Mouse (Mus musculus): ENCODE data around the gene Tubgcp6. TPM values are rescaled to one million over a fixed set of nuclear protein-coding genes. Genes with fewer than 3 reads are reported as not detected.

The Tubgcp6 gene
- polyA plus RNA-seq, 1 experiment from 2014 or later: 17.5 TPM

DNA sequence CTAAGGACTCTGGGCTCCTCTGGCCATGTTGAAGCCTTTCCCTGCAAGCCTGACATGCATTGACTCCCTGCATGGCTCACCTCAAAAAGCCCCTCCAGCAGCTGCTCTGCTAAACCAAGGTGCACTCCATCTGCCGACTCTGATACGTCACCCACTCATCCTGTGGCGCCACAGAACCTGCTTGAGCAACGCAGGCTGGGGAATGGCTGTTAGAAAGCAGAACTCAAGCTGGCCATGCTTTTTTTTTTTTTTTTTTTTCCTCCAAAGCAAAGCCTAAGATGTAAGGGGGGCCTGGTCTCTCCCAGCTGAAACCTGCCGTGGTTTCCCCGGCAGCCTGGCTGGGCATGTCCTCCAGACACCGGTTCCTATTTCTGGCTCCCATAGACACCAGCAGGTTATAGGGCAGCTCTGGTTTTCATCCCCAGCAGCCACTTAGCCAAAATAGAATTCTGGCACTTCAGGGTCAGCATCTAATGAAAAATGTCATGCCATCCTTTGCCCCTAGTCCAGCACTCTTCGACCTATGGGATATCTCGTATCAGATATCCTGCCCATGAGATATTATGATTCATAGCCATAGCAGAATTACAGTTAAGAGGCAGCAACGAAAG is 48.8 kb downstream of the Tubgcp6 start:
- H3K9me3 ChIP-seq: no peaks in the 10 kb centered on the region
- no peaks in the 10 kb centered on the region for H3K36me3 ChIP-seq
- H3K9ac ChIP-seq: peak overlapping the region; percentile 92
- 57% methylated on average over 10 of the region's 10 CpGs for WGBS
- no peak overlapping the region for H3K4me3 ChIP-seq
- H3K27ac ChIP-seq: no peak overlapping the region
- H3K27me3 ChIP-seq: peaks cover 21% of the 10 kb centered on the region
- H3K4me2 ChIP-seq (replicated peaks): peak overlapping the region; percentile 95; the same call in 1 of the 2 replicates
- peaks cover 39% of the 10 kb centered on the region for H3K4me1 ChIP-seq
- ATAC-seq (ENCODE audit: low FRiP score, low read depth): no peak

DNA sequence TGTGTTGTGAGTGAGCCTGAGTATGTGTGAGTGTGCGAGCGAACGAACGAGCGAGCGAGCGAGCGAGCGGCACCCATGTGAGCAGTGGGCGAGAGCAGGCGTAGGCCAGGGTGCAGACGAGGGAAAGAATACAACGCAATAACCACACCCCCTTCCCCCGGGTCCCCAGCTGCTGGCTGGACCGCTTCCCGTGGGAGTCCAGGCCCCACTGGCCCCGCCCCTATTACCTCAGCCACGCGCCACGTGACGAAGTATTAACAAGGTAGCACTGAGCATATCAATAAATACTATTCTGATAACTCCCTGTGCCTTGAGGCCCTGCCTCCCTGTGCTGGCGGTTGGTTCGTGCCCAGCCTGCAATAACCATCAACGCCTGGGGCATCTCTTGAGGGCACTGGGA is 52.3 kb downstream of the Tubgcp6 start:
- Histone ChIP-seq H3K4me2 (replicated peaks) (no peak overlapping the region), H3K4me1 (peaks cover 15% of the 10 kb centered on the region), H3K9ac (0 out of 2 replicates have a peak overlapping the region, but pooled peaks have one; percentile 20), H3K9me3 (no peaks in the 10 kb centered on the region), H3K27ac (no peak overlapping the region), H3K4me3 (no peak overlapping the region), H3K27me3 (peaks cover 56% of the 10 kb centered on the region), H3K36me3 (no peaks in the 10 kb centered on the region)
- WGBS: 73% methylated on average over 24 of the region's 24 CpGs
- ATAC-seq (ENCODE audit: low FRiP score, low read depth): no peak

DNA sequence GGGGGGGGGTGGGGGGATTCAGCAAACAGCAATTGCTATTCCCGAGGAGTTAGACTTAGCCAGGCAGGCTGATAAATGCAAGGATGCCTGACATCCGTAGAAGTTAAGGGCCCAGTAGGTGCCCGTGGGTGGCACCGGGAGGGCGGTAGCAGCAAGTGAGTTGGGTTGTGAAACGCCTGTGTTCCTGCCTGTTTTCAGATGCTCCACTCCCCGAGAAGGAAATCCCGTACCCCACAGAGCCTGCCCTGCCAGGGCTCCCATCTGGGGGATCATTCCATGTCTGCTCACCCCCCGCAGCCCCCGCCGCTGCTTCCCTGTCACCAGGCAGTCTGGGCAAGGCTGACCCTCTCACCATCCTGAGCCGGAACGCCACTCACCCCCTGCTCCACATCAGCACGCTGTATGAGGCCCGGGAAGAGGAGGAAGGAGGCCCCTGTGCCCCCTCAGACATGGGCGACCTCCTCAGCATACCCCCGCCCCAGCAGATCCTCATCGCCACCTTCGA is 53.5 kb downstream of the Tubgcp6 start:
- no peak overlapping the region for H3K4me3 ChIP-seq
- H3K27me3 ChIP-seq: peaks cover 66% of the 10 kb centered on the region
- H3K4me1 ChIP-seq: peaks cover 5% of the 10 kb centered on the region
- ATAC-seq (ENCODE audit: low FRiP score, low read depth): no peak
- WGBS: 78% methylated on average over 19 of the region's 19 CpGs
- H3K9me3 ChIP-seq: no peaks in the 10 kb centered on the region
- no peak overlapping the region for H3K27ac ChIP-seq
- no peak overlapping the region for H3K4me2 ChIP-seq (replicated peaks)
- H3K9ac ChIP-seq: no peak overlapping the region
- no peaks in the 10 kb centered on the region for H3K36me3 ChIP-seq

DNA sequence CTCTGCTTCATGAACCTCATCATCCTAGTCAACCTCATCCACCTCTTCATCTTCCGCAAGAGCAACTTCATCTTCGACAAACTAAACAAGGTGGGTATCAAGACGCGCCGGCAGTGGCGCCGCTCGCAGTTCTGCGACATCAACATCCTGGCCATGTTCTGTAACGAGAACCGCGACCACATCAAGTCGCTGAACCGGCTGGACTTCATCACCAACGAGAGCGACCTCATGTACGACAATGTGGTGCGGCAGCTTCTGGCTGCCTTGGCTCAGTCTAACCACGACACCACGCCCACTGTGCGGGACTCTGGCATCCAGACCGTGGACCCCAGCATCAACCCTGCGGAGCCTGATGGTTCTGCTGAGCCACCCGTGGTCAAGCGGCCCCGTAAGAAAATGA is 54.7 kb downstream of the Tubgcp6 start:
- H3K27me3 ChIP-seq: peaks cover 78% of the 10 kb centered on the region
- no peaks in the 10 kb centered on the region for H3K4me1 ChIP-seq
- no peaks in the 10 kb centered on the region for H3K36me3 ChIP-seq
- no peak overlapping the region for H3K27ac ChIP-seq
- no peaks in the 10 kb centered on the region for H3K9me3 ChIP-seq
- WGBS: 33% methylated on average over 26 of the region's 26 CpGs
- no peak for ATAC-seq (ENCODE audit: low FRiP score, low read depth)
- H3K4me2 ChIP-seq (replicated peaks): peak overlapping the region; percentile 45
- H3K4me3 ChIP-seq: 0 out of 2 replicates have a peak overlapping the region, but pooled peaks have one; percentile 22
- no peak overlapping the region for H3K9ac ChIP-seq

DNA sequence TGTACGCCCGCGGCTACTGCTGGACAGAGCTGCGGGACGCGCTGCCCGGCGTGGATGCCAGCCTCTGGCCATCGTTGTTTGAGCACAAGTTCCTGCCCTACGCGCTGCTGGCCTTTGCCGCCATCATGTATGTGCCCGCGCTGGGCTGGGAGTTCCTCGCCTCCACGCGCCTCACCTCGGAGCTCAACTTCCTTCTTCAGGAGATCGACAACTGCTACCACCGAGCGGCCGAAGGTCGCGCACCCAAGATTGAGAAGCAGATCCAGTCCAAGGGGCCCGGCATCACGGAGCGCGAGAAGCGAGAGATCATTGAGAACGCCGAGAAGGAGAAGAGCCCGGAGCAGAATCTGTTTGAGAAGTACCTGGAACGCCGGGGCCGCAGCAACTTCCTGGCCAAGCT is 55.3 kb downstream of the Tubgcp6 start:
- no peak for ATAC-seq (ENCODE audit: low FRiP score, low read depth)
- WGBS: 30% methylated on average over 35 of the region's 35 CpGs
- Histone ChIP-seq H3K27me3 (peaks cover 84% of the 10 kb centered on the region), H3K4me2 (replicated peaks) (peak overlapping the region; percentile 45), H3K9me3 (no peaks in the 10 kb centered on the region), H3K4me1 (no peaks in the 10 kb centered on the region), H3K9ac (no peak overlapping the region), H3K36me3 (no peaks in the 10 kb centered on the region), H3K4me3 (peak overlapping the region; percentile 22), H3K27ac (no peak overlapping the region)

DNA sequence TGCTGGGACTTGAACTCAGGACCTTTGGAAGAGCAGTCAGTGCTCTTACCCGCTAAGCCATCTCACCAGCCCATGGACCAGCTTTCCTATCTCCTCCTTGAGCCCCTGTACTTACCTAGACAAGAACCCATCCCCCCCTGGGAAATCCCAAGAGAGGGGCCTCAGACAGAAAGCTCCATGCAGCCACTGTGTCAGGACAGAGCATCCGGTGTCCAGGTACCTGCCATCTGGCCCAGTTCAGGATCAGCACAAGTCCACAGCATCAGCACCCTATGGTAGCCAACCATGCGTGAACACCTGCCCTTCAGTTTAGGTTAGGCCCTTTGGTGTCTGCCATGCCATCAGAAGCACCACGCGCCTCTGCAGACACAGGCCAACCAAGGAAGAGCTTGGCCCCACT is 58.0 kb downstream of the Tubgcp6 start:
- WGBS: 92% methylated on average over 5 of the region's 5 CpGs
- no peaks in the 10 kb centered on the region for H3K9me3 ChIP-seq
- no peak overlapping the region for H3K4me2 ChIP-seq (replicated peaks)
- no peak for ATAC-seq (ENCODE audit: low FRiP score, low read depth)
- H3K4me1 ChIP-seq: peaks cover 5% of the 10 kb centered on the region; the same call in 1 of the 2 replicates
- H3K27me3 ChIP-seq: peaks cover 97% of the 10 kb centered on the region
- no peak overlapping the region for H3K27ac ChIP-seq
- no peak overlapping the region for H3K9ac ChIP-seq
- H3K4me3 ChIP-seq: no peak overlapping the region
- no peaks in the 10 kb centered on the region for H3K36me3 ChIP-seq

DNA sequence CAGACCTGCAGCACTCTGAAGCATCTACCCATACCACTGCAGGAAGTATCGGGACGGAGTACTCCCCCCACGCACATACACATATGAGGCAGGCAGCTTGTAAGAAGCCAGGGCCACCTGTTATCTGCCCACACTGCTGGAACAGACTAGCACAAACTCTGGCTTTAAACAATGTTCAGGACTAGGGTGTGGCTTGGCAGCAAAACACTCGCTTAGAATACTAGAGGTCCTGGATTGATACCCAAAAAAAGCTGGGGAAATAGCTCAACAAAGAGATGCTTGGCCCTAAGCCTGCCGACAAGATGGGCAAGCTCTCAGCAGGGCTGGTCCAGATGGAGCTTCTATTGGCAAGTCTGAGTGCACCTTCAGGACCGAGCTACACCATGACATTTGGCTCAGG is 59.4 kb downstream of the Tubgcp6 start:
- Histone ChIP-seq H3K4me3 (no peak overlapping the region), H3K4me1 (peaks cover 10% of the 10 kb centered on the region), H3K36me3 (no peaks in the 10 kb centered on the region), H3K4me2 (replicated peaks) (no peak overlapping the region), H3K9me3 (no peaks in the 10 kb centered on the region), H3K27me3 (peaks cover 92% of the 10 kb centered on the region), H3K9ac (no peak overlapping the region), H3K27ac (no peak overlapping the region)
- no peak for ATAC-seq (ENCODE audit: low FRiP score, low read depth)
- 63% methylated on average over 6 of the region's 6 CpGs for WGBS

DNA sequence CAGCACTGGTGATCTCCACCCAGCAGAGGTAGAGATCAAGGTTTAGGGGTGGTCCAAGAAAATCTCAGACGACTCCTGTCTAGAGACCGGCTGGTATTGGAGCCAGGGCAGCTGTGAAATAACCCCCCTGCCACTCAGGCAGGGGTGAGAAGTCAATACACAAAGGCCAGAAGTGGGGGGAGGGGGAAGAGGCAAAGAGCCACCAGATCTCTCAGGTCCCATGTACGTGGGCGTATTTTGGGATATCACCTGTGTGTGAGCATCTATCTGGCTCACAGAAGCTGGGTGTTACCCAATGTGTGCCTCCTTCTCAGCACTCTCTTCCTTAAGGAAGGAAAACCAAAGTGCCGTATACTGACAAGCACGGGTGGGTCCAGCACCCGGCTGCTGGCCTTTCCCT is 59.9 kb downstream of the Tubgcp6 start:
- Histone ChIP-seq H3K9me3 (no peaks in the 10 kb centered on the region), H3K4me1 (peaks cover 10% of the 10 kb centered on the region), H3K27me3 (peaks cover 92% of the 10 kb centered on the region), H3K4me3 (no peak overlapping the region), H3K9ac (no peak overlapping the region), H3K36me3 (no peaks in the 10 kb centered on the region), H3K4me2 (replicated peaks) (no peak overlapping the region), H3K27ac (no peak overlapping the region)
- WGBS: 66% methylated on average over 7 of the region's 7 CpGs
- ATAC-seq (ENCODE audit: low FRiP score, low read depth): no peak

DNA sequence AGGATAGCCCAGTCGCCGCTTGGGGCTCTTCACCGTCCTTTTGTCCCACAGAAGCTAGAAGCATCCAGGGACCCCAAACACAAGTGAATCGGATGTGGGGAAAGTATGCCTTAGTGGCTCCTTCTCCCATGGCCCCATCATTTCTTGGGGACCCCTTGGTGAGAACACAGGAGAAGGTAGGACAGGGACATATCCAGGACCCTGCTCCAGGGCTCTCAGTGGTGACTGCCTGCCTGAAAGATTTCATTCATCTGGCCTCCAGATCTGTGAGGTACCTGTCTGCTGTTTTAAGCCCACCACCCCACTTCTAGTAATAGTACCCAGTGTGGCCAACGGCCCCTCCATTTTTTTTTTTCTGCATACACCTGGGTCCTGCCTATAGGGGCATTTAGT is 60.4 kb downstream of the Tubgcp6 start:
- ATAC-seq (ENCODE audit: low FRiP score, low read depth): no peak
- Histone ChIP-seq H3K27me3 (peaks cover 92% of the 10 kb centered on the region), H3K4me3 (no peak overlapping the region), H3K4me1 (peaks cover 10% of the 10 kb centered on the region), H3K9me3 (no peaks in the 10 kb centered on the region), H3K27ac (no peak overlapping the region), H3K9ac (no peak overlapping the region), H3K36me3 (no peaks in the 10 kb centered on the region), H3K4me2 (replicated peaks) (no peak overlapping the region)
- 88% methylated on average over 5 of the region's 5 CpGs for WGBS

DNA sequence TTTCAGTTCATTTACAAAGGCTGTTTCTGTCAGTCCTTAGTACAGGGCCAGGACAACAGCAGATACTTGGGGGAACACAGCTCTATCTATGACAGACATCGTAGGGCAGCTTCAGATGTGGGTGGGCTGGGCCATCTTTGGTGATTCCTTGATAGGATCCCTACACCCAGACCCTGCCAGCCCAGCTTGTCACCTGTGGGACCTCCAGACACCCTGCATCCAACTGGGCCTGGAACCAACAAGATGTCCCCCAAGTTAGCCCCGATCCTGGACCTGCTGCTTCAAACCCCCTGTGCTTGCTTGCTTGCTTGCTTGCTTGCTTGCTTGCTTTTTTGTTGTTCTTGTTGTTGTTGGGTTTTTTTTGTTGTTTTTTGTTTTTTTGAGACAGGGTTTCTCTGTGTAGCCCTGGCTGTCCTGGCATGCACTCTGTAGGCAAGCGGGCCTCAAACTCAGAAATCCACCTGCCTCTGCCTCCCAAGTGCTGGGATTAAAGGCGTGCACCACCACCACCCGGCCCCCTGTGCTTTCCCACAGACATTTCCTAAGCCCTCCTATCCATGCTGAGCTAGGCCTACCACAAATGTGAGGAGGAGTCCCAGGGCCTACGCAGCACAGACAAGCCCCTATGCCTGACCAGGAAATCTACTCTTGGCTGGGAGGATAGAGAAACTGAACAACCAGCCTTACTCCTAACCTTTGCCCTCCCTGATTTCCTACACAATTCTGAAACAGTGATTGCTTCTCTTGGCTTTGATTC is 61.0 kb downstream of the Tubgcp6 start:
- no peak overlapping the region for H3K9ac ChIP-seq
- H3K9me3 ChIP-seq: no peaks in the 10 kb centered on the region
- H3K4me3 ChIP-seq: no peak overlapping the region
- H3K4me2 ChIP-seq (replicated peaks): no peak overlapping the region
- H3K4me1 ChIP-seq: peaks cover 10% of the 10 kb centered on the region
- H3K36me3 ChIP-seq: no peaks in the 10 kb centered on the region
- 93% methylated on average over 6 of the region's 6 CpGs for WGBS
- no peak for ATAC-seq (ENCODE audit: low FRiP score, low read depth)
- no peak overlapping the region for H3K27ac ChIP-seq
- H3K27me3 ChIP-seq: peaks cover 90% of the 10 kb centered on the region

DNA sequence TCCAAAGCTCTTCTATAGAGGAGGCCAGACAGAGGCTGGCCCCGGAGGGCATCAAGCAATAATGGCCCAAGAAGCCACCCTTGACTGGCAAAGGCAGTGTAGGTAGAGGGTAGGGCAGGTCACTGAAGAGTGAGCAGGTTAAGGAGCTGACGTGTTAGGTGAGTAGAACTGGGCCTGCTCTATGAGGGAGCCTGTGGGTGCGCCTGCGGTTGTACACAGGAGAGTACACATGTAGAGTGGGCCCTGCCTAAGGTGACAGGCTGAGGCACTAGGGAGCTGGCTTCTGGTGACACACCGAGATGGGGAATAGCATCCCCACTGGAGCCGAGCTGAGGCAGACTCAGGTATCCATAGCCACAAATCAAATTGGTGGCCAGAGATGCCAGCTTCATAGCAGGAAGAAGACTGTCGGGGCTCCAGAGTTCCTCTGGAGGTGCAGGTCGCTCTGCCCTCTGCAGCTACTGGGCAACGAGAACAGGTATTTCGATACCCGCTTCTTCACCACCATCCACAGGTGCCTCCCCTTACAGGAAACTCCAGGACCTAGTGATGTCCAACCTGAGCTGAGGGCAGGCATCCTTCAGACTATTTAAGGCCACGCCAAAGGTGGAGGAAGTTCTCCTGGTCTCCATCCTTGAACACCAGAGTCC is 62.0 kb downstream of the Tubgcp6 start:
- H3K9ac ChIP-seq: no peak overlapping the region
- H3K9me3 ChIP-seq: no peaks in the 10 kb centered on the region
- H3K4me3 ChIP-seq: peak overlapping the region; percentile 67; the same call in 1 of the 2 replicates
- 85% methylated on average over 12 of the region's 12 CpGs for WGBS
- peaks cover 88% of the 10 kb centered on the region for H3K27me3 ChIP-seq
- H3K36me3 ChIP-seq: no peaks in the 10 kb centered on the region
- peak overlapping the region; percentile 92 for H3K4me2 ChIP-seq (replicated peaks)
- no peak overlapping the region for H3K27ac ChIP-seq
- ATAC-seq (ENCODE audit: low FRiP score, low read depth): no peak
- H3K4me1 ChIP-seq: peaks cover 10% of the 10 kb centered on the region

DNA sequence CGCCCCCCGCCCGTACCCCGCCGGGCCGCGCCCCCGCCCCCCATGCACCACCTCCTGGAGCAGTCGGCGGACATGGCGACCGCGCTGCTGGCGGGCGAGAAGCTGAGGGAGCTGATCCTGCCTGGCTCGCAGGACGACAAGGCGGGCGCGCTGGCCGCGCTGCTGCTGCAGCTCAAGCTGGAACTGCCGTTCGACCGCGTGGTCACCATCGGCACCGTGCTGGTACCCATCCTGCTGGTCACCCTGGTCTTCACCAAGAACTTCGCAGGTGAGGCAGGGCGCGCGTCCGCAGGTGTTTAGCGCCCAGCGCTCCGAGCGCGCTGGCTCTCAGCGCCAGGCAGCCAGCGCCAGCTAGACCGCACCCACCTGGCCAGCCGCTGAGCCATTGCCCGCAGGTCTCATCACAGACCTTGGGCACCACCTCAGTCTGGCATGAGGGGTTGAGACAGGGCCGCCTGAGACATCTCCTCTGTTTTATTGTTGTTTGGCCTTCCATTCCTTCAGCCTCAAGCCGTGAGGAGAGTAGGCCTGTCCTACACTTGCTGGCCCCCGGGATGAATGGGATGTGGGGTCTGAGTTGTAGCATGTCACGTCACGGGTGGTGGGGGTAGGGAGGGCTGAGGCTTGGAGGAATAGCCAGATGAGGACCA is 62.8 kb downstream of the Tubgcp6 start:
- peaks cover 10% of the 10 kb centered on the region for H3K4me1 ChIP-seq
- ATAC-seq (ENCODE audit: low FRiP score, low read depth): peak; percentile 45; the same call in 1 of the 2 replicates
- H3K9ac ChIP-seq: peak overlapping the region; percentile 74
- H3K27ac ChIP-seq: no peak overlapping the region
- WGBS: 2% methylated on average over 45 of the region's 48 CpGs
- H3K4me2 ChIP-seq (replicated peaks): peak overlapping the region; percentile 92
- no peaks in the 10 kb centered on the region for H3K36me3 ChIP-seq
- no peaks in the 10 kb centered on the region for H3K9me3 ChIP-seq
- peaks cover 81% of the 10 kb centered on the region for H3K27me3 ChIP-seq
- peak overlapping the region; percentile 67 for H3K4me3 ChIP-seq

Data from limb, embryonic 13.5 days (tissue).